Comparison of ENCODE assay signal across 23 mouse cellular contexts in the genomic region with DNA sequence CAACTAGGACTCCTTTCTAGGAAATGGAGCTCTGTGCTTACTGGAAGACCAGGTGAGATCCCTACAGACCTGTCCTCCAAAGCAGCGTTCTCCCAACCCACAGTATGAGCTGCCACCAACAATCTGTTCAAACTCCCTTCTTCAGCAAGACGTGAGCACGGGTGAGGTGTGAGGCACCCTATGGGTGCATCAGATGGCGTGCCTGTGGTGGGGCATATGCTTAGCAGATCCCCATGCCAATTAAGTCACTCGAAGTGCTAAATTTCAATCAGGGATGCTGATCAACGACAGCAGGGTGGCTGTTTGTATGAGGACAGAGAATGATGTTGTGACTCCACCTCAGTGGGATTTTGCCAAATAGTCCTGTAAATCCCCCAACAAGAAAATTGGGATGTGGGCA.
A peak's percentile ranks its signal among the peaks of the same experiment; 100 is the strongest.
DNase-seq lines count a peak whose midpoint lies in the region; ATAC-seq and TF ChIP-seq lines count a peak whose summit lies in the region.
"Had no signal": no experiment of that assay in that cellular context is flagged by ENCODE, and none has a peak within 500 bp of the region (broad histone marks: within the 10 kb centered on the region; RNA-seq: fewer than 3 reads in every experiment).

No protein-coding gene starts in this region.

- no peak overlapping the region for H3K4me3 ChIP-seq in hindbrain, embryonic 16.5 days (ENCODE audit: low read length)
- H3K4me3 ChIP-seq in hindbrain, embryonic 10.5 days: no peak overlapping the region
- H3K4me3 ChIP-seq: kidney, embryonic 15.5 days; megakaryocyte, embryonic 14.5 days had no signal

- no peak overlapping the region for H3K27ac ChIP-seq in hindbrain, embryonic 16.5 days (ENCODE audit: low read depth, low read length)
- no peak overlapping the region for H3K27ac ChIP-seq in hindbrain, embryonic 10.5 days
- H3K27ac ChIP-seq: kidney, embryonic 15.5 days; liver, embryonic 14.5 days; stomach, postnatal 0 days had no signal

- no peaks in the 10 kb centered on the region for H3K4me1 ChIP-seq in hindbrain, embryonic 16.5 days (ENCODE audit: control insufficient read depth, insufficient read depth, low read depth, low read length)
- H3K4me1 ChIP-seq in hindbrain, embryonic 10.5 days (replicated peaks): no peaks in the 10 kb centered on the region
- H3K4me1 ChIP-seq: kidney, embryonic 15.5 days; megakaryocyte, embryonic 14.5 days had no signal

- H3K9ac ChIP-seq in hindbrain, embryonic 16.5 days (ENCODE audit: low read depth, low read length): no peak overlapping the region
- H3K9ac ChIP-seq: kidney, embryonic 15.5 days; liver, embryonic 14.5 days; lung, embryonic 14.5 days had no signal

- H3K4me2 ChIP-seq in hindbrain, embryonic 16.5 days (ENCODE audit: low read length): no peak overlapping the region
- H3K4me2 ChIP-seq: heart, embryonic 11.5 days; kidney, embryonic 15.5 days; lung, embryonic 14.5 days had no signal

- no peak for TF ChIP-seq CTCF in brain, embryonic 14.5 days (IDR thresholded peaks at IDR 0.05; ENCODE audit: borderline replicate concordance, extremely low read depth, insufficient read depth, insufficient read length)

- H3K27me3 ChIP-seq in hindbrain, embryonic 16.5 days (replicated peaks; ENCODE audit: control insufficient read depth, insufficient read depth, low read length): no peaks in the 10 kb centered on the region
- no peaks in the 10 kb centered on the region for H3K27me3 ChIP-seq in hindbrain, embryonic 10.5 days (ENCODE audit: insufficient read depth, poor library complexity, severe bottlenecking)
- H3K27me3 ChIP-seq: kidney, embryonic 15.5 days; megakaryocyte, embryonic 14.5 days had no signal

- no peaks in the 10 kb centered on the region for H3K9me3 ChIP-seq in hindbrain, embryonic 16.5 days (ENCODE audit: control insufficient read depth, low read length)
- H3K9me3 ChIP-seq in hindbrain, embryonic 10.5 days: no peaks in the 10 kb centered on the region
- H3K9me3 ChIP-seq: kidney, embryonic 15.5 days had no signal

- TF ChIP-seq POLR2A in brain, embryonic 14.5 days (IDR thresholded peaks at IDR 0.05; ENCODE audit: borderline replicate concordance, extremely low read depth, insufficient read depth, insufficient read length, poor library complexity, severe bottlenecking): no peak

- no peaks in the 10 kb centered on the region for H3K36me3 ChIP-seq in hindbrain, embryonic 16.5 days (ENCODE audit: control insufficient read depth, insufficient read depth, low read length)
- no peaks in the 10 kb centered on the region for H3K36me3 ChIP-seq in hindbrain, embryonic 10.5 days
- H3K36me3 ChIP-seq: kidney, embryonic 15.5 days had no signal

- ATAC-seq in hindbrain, embryonic 16.5 days: peak; percentile 80
- ATAC-seq: activated CD4-positive, CD25-positive, alpha-beta regulatory T cell, adult 4 months; midbrain, embryonic 16.5 days had no signal

- WGBS in hindbrain, embryonic 16.5 days: 68% methylated on average over 6 of the region's 6 CpGs
- WGBS in hindbrain, embryonic 10.5 days: 79% methylated on average over 6 of the region's 6 CpGs

- DNase-seq in hindbrain, embryonic 10.5 days (ENCODE audit: low spot score): no peak
- peak; percentile 75 for DNase-seq in brain, embryonic 14.5 days (ENCODE audit: low read depth)
- peak; percentile 19 to 40 for DNase-seq in cerebellum, adult 18-20 months
- DNase-seq in cerebellum, postnatal 14 days: peak; percentile 51 to 81
- DNase-seq in gastrocnemius, postnatal 25 days: no peak
- no peak for DNase-seq in adrenal gland, adult (ENCODE audit: inconsistent age in 2 of 2, low spot score in 1 of 2)
- DNase-seq in spleen, postnatal 10 days (ENCODE audit: low spot score in 2 of 2): no peak
- DNase-seq: adrenal gland, postnatal 10 days; B cell, adult 2 months; gastrocnemius, postnatal 10 days; heart, adult 11 months; kidney, adult 11 months; kidney, postnatal 4 days; lung, embryonic 14.5 days; right cerebral cortex, adult 18-20 months had no signal

Comparison
In these comparisons a context has a peak if more than half of its experiments do, and no peak if none do; other contexts are left out.
1. DNase-seq: peak in brain, embryonic 14.5 days (single experiment), cerebellum, adult 18-20 months (2 of 2) and cerebellum, postnatal 14 days (2 of 2); none in hindbrain, embryonic 10.5 days (single experiment), gastrocnemius, postnatal 25 days (single experiment), adrenal gland, adult (0 of 2) and spleen, postnatal 10 days (0 of 2).